Mouse (Mus musculus): ENCODE results near the gene 5330417C22Rik. TPM values are rescaled to one million over a fixed set of nuclear protein-coding genes. Genes with fewer than 3 reads are reported as not detected.
"Not testable (repeated sequence)": the region's sequence is repeated elsewhere in the genome, so short reads cannot be mapped to it uniquely, and the experiment has no call there.

The 5330417C22Rik gene
- 16.4 and 16.6 TPM in 2 replicates for polyA plus RNA-seq (2015; fragmentation: Nextera tagmentation; extraction: Ambion mirVana)

- Histone ChIP-seq H3K27me3 (peaks cover 8% of the 10 kb centered on the region; the same call in 1 of the 2 replicates), H3K4me3 (peak within 1 kb of the TSS; percentile 39), H3K27ac (no peak within 1 kb of the TSS), H3K9me3 (no peaks in the 10 kb centered on the region), H3K9ac (no peak within 1 kb of the TSS), H3K36me3 (no peaks in the 10 kb centered on the region), H3K4me1 (peaks cover 16% of the 10 kb centered on the region), H3K4me2 (peak within 1 kb of the TSS; percentile 82)
- ATAC-seq (ENCODE audit: borderline replicate concordance, extremely low read depth, low FRiP score, low TSS enrichment): peak; percentile 75
- WGBS: under 1% methylated on average over 31 of the region's 35 CpGs
Observed at GRCm38 (mm10) chr3:108536517-108537260, at the start of gene 5330417C22Rik. Gene 5330417C22Rik (minus strand): TSS chr3:108536536.

DNA sequence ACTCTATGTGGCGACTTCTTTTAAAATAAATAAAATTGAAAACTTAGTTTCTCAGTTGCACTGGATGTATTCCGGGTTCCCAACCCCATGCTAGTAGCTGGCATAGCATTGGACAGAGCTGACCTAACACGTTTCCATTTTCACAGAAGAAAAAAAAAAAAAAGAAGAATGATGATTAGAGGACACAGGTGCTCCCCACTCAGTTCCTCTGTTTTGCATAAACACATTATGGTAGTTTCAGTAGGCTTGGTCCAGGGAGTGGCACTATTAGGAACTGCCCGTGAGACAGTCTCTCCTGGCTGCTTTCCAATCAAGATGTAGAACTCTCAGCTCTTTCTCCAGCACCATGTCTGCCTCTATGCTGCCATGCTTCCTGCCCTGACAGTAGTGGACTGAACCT is 48.2 kb upstream of the 5330417C22Rik start:
- H3K9ac ChIP-seq: no peak overlapping the region
- no peak overlapping the region for H3K4me2 ChIP-seq
- no peaks in the 10 kb centered on the region for H3K27me3 ChIP-seq
- WGBS: 74% methylated on average over 4 of the region's 4 CpGs
- ATAC-seq (ENCODE audit: borderline replicate concordance, extremely low read depth, low FRiP score, low TSS enrichment): no peak
- H3K4me3 ChIP-seq: no peak overlapping the region
- H3K4me1 ChIP-seq: no peaks in the 10 kb centered on the region
- no peaks in the 10 kb centered on the region for H3K36me3 ChIP-seq
- H3K27ac ChIP-seq: no peak overlapping the region
- H3K9me3 ChIP-seq: no peaks in the 10 kb centered on the region

DNA sequence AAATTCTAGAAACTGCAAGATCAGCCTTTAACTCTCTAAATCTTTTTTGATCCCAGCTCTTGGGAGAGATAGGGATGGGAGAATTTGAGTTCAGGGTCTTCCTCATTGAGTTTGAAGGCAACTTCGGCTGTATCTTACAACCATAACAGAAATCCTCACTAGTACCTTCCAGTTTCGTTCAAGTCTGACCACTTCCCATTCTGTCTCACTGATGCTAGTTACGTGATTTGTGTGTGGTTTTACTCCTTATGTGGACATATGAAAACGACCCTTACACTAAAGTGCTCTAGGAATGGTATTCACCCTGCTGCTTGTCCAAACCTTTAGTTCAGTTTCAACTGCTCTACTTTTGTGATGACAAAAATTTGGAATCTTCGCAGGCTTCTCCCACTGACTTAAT is 37.7 kb upstream of the 5330417C22Rik start:
- H3K27ac ChIP-seq: no peak overlapping the region
- H3K36me3 ChIP-seq: 0 out of 2 replicates have a peak, but pooled peaks cover 2% of the 10 kb centered on the region
- H3K9me3 ChIP-seq: no peaks in the 10 kb centered on the region
- WGBS: 80% methylated on average over 5 of the region's 5 CpGs
- H3K9ac ChIP-seq: no peak overlapping the region
- no peaks in the 10 kb centered on the region for H3K27me3 ChIP-seq
- no peak for ATAC-seq (ENCODE audit: borderline replicate concordance, extremely low read depth, low FRiP score, low TSS enrichment)
- no peak overlapping the region for H3K4me2 ChIP-seq
- no peak overlapping the region for H3K4me3 ChIP-seq
- H3K4me1 ChIP-seq: peaks cover 9% of the 10 kb centered on the region

DNA sequence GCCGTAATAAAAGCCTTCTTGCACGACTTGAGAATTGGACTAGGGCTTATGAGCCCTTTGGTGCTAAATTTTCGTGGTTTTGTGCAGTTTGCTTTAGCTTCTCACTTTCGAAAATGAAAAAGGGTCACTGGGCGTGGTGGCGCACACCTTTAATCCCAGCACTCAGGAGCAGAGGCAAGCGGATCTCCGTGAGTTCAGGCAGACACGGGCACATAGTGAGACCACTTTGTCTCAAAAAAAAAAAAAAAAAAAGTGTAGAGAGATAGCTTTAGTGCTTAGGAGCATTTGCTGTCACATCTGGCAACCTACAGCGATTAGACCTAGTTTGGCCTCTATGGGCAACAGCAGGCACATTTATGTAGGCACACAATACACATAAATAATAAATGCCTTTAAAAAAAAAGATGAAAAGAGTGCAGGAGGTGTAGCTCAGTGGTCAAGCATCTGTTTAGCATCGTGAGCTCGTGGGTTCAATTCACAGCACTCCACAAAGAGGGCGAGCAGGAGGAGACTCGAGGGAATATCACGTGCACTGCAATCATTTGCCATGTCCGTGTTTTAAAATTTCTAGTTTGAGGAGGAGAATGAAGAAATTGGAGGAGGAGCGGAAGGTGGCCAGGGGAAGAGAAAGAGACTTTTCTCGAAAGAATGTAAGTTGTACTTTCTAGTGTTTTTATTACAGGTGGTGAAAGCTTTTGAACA is 36.1 kb upstream of the 5330417C22Rik start:
- no peak for ATAC-seq (ENCODE audit: borderline replicate concordance, extremely low read depth, low FRiP score, low TSS enrichment)
- peaks cover 9% of the 10 kb centered on the region for H3K4me1 ChIP-seq
- WGBS: 45% methylated on average over 18 of the region's 18 CpGs
- no peaks in the 10 kb centered on the region; the same call in 1 of the 2 replicates for H3K27me3 ChIP-seq
- H3K9me3 ChIP-seq: no peaks in the 10 kb centered on the region
- H3K9ac ChIP-seq: peak overlapping the region; percentile 58
- peak overlapping the region; percentile 63 for H3K4me3 ChIP-seq
- peak overlapping the region; percentile 4; the same call in 1 of the 2 replicates for H3K27ac ChIP-seq
- no peaks in the 10 kb centered on the region for H3K36me3 ChIP-seq
- peak overlapping the region; percentile 68 for H3K4me2 ChIP-seq

GRCm38 (mm10) chr3:108571443-108572294 is 35.3 kb upstream of the 5330417C22Rik start, which contains the start of gene Taf13:
Gene Taf13 (plus strand): TSS chr3:108571698.
- H3K36me3 ChIP-seq: no peaks in the 10 kb centered on the region
- ATAC-seq (ENCODE audit: borderline replicate concordance, extremely low read depth, low FRiP score, low TSS enrichment): peak; percentile 99

DNA sequence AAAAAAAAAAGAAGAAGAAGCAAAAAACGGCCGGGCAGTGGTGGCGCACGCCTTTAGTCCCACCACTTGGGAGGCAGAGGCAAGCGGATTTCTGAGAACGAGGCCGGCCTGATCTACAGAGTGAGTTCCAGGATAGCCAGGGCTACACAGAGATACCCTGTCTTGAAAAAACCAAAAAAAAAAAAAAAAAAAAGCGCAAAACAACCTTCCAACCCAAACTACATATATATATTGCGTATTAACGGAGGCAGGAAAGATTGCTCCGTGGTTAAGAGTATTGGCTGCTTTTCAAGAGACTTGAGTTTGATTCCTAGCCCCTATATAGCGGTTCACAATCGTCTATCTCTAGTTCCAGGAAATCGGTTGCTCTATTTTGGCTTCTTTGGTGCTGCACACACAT is 34.5 kb upstream of the 5330417C22Rik start:
- Histone ChIP-seq H3K9ac (no peak overlapping the region), H3K27me3 (no peaks in the 10 kb centered on the region; the same call in 1 of the 2 replicates), H3K4me2 (peak overlapping the region; percentile 68), H3K4me3 (peak overlapping the region; percentile 63), H3K9me3 (no peaks in the 10 kb centered on the region), H3K4me1 (peaks cover 9% of the 10 kb centered on the region), H3K36me3 (no peaks in the 10 kb centered on the region), H3K27ac (no peak overlapping the region)
- WGBS: 85% methylated on average over 14 of the region's 14 CpGs
- no peak for ATAC-seq (ENCODE audit: borderline replicate concordance, extremely low read depth, low FRiP score, low TSS enrichment)

More at GRCm38 (mm10) chr3:108571443-108572294, 35.3 kb upstream of the 5330417C22Rik start, which contains the start of gene Taf13:
- Histone ChIP-seq H3K4me3 (peak within 1 kb of the TSS; percentile 63), H3K27me3 (no peaks in the 10 kb centered on the region; the same call in 1 of the 2 replicates), H3K4me1 (peaks cover 9% of the 10 kb centered on the region), H3K9ac (peak within 1 kb of the TSS; percentile 58), H3K4me2 (peak within 1 kb of the TSS; percentile 68), H3K9me3 (no peaks in the 10 kb centered on the region), H3K27ac (peak within 1 kb of the TSS; percentile 53; the same call in 1 of the 2 replicates)
- 1% methylated on average over 42 of the region's 42 CpGs for WGBS

DNA sequence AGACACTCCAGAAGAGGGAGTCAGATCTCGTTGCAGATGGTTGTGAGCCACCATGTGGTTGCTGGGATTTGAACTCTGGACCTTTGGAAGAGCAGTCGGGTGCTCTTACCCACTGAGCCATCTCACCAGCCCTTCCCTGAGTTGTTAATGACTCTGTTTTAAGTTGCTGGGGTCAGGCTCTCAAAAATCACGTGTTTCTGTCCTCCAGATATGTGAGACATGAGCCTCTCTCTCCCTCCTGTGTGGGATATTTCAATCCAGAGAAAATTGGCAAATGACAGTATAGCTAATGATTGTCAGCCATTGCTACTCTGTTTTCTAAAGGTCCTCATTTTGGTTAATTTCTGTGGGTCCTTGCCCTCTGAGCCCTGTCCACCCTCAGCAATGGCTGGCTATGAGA is 33.3 kb upstream of the 5330417C22Rik start:
- H3K27ac ChIP-seq; H3K4me1 ChIP-seq; H3K9ac ChIP-seq; H3K4me3 ChIP-seq; H3K4me2 ChIP-seq; ATAC-seq (ENCODE audit: borderline replicate concordance, extremely low read depth, low FRiP score, low TSS enrichment); H3K9me3 ChIP-seq; H3K36me3 ChIP-seq; H3K27me3 ChIP-seq: not testable (repeated sequence)
- 47% methylated on average over 3 of the region's 3 CpGs for WGBS

GRCm38 (mm10) chr3:108567990-108568877 is 31.9 kb upstream of the 5330417C22Rik start:
- no peaks in the 10 kb centered on the region; the same call in 1 of the 2 replicates for H3K27me3 ChIP-seq
- H3K4me2 ChIP-seq: no peak overlapping the region
- no peak for ATAC-seq (ENCODE audit: borderline replicate concordance, extremely low read depth, low FRiP score, low TSS enrichment)
- H3K36me3 ChIP-seq: no peaks in the 10 kb centered on the region
- no peak overlapping the region for H3K4me3 ChIP-seq
- peaks cover 9% of the 10 kb centered on the region for H3K4me1 ChIP-seq
- no peak overlapping the region for H3K9ac ChIP-seq
- H3K9me3 ChIP-seq: no peaks in the 10 kb centered on the region
- 57% methylated on average over 15 of the region's 15 CpGs for WGBS
- no peak overlapping the region for H3K27ac ChIP-seq

GRCm38 (mm10) chr3:108563309-108563708 is 27.0 kb upstream of the 5330417C22Rik start:
- H3K27me3 ChIP-seq: no peaks in the 10 kb centered on the region
- peaks cover 21% of the 10 kb centered on the region for H3K4me1 ChIP-seq
- H3K27ac ChIP-seq: peak overlapping the region; percentile 94
- peak overlapping the region; percentile 40 for H3K9ac ChIP-seq
- H3K9me3 ChIP-seq: no peaks in the 10 kb centered on the region
- ATAC-seq (ENCODE audit: borderline replicate concordance, extremely low read depth, low FRiP score, low TSS enrichment): peak; percentile 21; the same call in 1 of the 2 replicates
- H3K4me2 ChIP-seq: peak overlapping the region; percentile 80
- peaks cover 16% of the 10 kb centered on the region for H3K36me3 ChIP-seq
- 5% methylated on average over 4 of the region's 4 CpGs for WGBS
- peak overlapping the region; percentile 85 for H3K4me3 ChIP-seq

DNA sequence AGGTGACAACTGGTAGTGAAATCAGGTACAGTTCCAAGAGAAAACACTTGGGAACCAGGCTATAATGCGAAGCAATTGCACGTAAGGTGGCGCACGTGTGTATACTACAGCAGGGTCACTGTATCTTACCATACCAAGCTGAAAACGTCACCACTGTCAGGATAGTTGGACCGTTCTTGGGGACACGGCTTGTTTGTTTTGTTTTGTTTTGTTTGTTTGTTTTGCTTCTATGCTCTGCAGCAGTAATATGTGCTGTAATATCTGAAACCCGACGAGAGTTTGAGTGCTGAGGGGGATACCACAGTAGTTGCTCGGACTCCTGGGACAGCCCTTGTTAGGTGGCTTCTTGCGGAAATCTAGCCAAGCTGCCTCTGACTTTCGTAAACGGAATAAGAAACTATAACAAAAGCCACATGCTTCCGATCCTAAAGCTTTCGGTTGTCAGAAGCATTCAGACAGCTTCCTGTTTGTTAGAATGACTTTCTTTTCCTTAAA is 26.5 kb upstream of the 5330417C22Rik start:
- peak overlapping the region; percentile 40 for H3K9ac ChIP-seq
- H3K9me3 ChIP-seq: no peaks in the 10 kb centered on the region
- H3K27ac ChIP-seq: peak overlapping the region; percentile 94
- H3K4me1 ChIP-seq: peaks cover 21% of the 10 kb centered on the region
- peak overlapping the region; percentile 80 for H3K4me2 ChIP-seq
- peak; percentile 66 for ATAC-seq (ENCODE audit: borderline replicate concordance, extremely low read depth, low FRiP score, low TSS enrichment)
- no peaks in the 10 kb centered on the region for H3K27me3 ChIP-seq
- 5% methylated on average over 15 of the region's 15 CpGs for WGBS
- peak overlapping the region; percentile 85 for H3K4me3 ChIP-seq
- H3K36me3 ChIP-seq: peaks cover 21% of the 10 kb centered on the region

Measured in lung, embryonic 15.5 days (tissue).